Mouse (Mus musculus) heart, embryonic 14.5 days (tissue): ENCODE data around the gene Spata5. TPM values are rescaled to one million over a fixed set of nuclear protein-coding genes. Genes with fewer than 3 reads are reported as not detected.

Experiments
- ATAC-seq: fragments of 200-750 bp; cut with Nextera tagmentation; 2 replicates; pipeline ENCODE4 v1.8.0; 2017; ENCODE audit warnings: low read depth, moderate TSS enrichment; ENCODE audit not compliant: insufficient number of reproducible peaks, insufficient read depth, low FRiP score
- H3K27ac ChIP-seq, 2 experiments: fragments of 200-500 bp in 1 of 2; fragments of 300-500 bp in 1 of 2; sonication (generic) in 1 of 2; replicated peaks in 1 of 2; 2 replicates each; pipeline ENCODE4 v1.5.1; 2012 to 2014; ENCODE audit warnings: low read depth in 2 of 2, low read length in 2 of 2, control low read depth in 1 of 2, mild to moderate bottlenecking in 1 of 2, mixed read lengths in 1 of 2; ENCODE audit not compliant: control insufficient read depth in 1 of 2, insufficient read depth in 1 of 2
- H3K27me3 ChIP-seq: fragments of 300-500 bp; sonication (generic); 2 replicates; pipeline ENCODE4 v1.6.1; 2014; ENCODE audit warnings: mild to moderate bottlenecking, low read length, control low read depth; ENCODE audit not compliant: control insufficient read depth, insufficient read depth
- H3K36me3 ChIP-seq: fragments of 300-500 bp; sonication (generic); 2 replicates; pipeline ENCODE4 v1.6.1; 2014; ENCODE audit warnings: mild to moderate bottlenecking, control low read depth, low read length, mixed read lengths; ENCODE audit not compliant: control insufficient read depth, insufficient read depth
- H3K4me1 ChIP-seq, 2 experiments: fragments of 200-500 bp in 1 of 2; fragments of 300-500 bp in 1 of 2; sonication (generic) in 1 of 2; 2 replicates each; pipeline ENCODE4 v1.6.1; 2012 to 2014; ENCODE audit warnings: low read length in 2 of 2, control low read depth in 1 of 2, mixed read lengths in 1 of 2; ENCODE audit not compliant: control insufficient read depth in 2 of 2, insufficient read depth in 2 of 2
- H3K4me2 ChIP-seq: fragments of 300-500 bp; sonication (generic); 2 replicates; pipeline ENCODE4 v1.6.1; 2014; ENCODE audit warnings: mild to moderate bottlenecking, low read length
- H3K4me3 ChIP-seq, 2 experiments: fragments of 200-500 bp in 1 of 2; fragments of 300-500 bp in 1 of 2; sonication (generic) in 1 of 2; 2 replicates each; pipeline ENCODE4 v1.5.1; 2012 to 2014; ENCODE audit warnings: low read length in 2 of 2, mild to moderate bottlenecking in 2 of 2, control low read depth in 1 of 2, low read depth in 1 of 2, moderate library complexity in 1 of 2; ENCODE audit not compliant: control insufficient read depth in 1 of 2, insufficient read depth in 1 of 2
- H3K9ac ChIP-seq: fragments of 300-500 bp; sonication (generic); 2 replicates; pipeline ENCODE4 v1.6.1; 2014; ENCODE audit warnings: mild to moderate bottlenecking, low read length
- H3K9me3 ChIP-seq: fragments of 300-500 bp; sonication (generic); 2 replicates; pipeline ENCODE4 v1.6.1; 2016; ENCODE audit warnings: low read length, control low read depth; ENCODE audit not compliant: control insufficient read depth
- WGBS: fragments of 180-500 bp; shearing (Covaris S2); extraction: QIAGEN DNeasy Blood & Tissue Kit; methylation state at CpG from one replicate; pipeline ENCODE4 v1.1.7; 2014; 5-methylcytosine and 5-hydroxymethylcytosine counted together
- polyA plus RNA-seq: library from polyadenylated mRNA; unstranded; fragments of >200 nt; fragmentation: Nextera tagmentation; extraction: Ambion mirVana; gene quantifications from 2 replicates; pipeline ENCODE4 v1.2.1, GENCODE M21; 2014

Gene Spata5
- polyA plus RNA-seq, 1 experiment from 2014 or later, result 19.7 TPM

- no peaks in the 10 kb centered on the region for H3K9me3 ChIP-seq
- no peak overlapping the region for H3K4me2 ChIP-seq
- WGBS, result 87% methylated on average over 2 of the region's 2 CpGs
- no peaks in the 10 kb centered on the region for H3K4me1 ChIP-seq
- H3K9ac ChIP-seq, result no peak overlapping the region
- H3K36me3 ChIP-seq, result 0 out of 2 replicates have a peak, but pooled peaks cover 3% of the 10 kb centered on the region
- no peak overlapping the region for H3K4me3 ChIP-seq
- no peak for ATAC-seq
- no peak overlapping the region for H3K27ac ChIP-seq
- H3K27me3 ChIP-seq, result no peaks in the 10 kb centered on the region
Observed at GRCm38 (mm10) chr3:37470867-37471266, 51.2 kb downstream of the Spata5 start.

- Histone ChIP-seq H3K4me3 (no peak overlapping the region), H3K27ac (no peak overlapping the region), H3K9ac (no peak overlapping the region), H3K36me3 (0 out of 2 replicates have a peak, but pooled peaks cover 1% of the 10 kb centered on the region), H3K4me2 (no peak overlapping the region), H3K27me3 (no peaks in the 10 kb centered on the region), H3K4me1 (no peaks in the 10 kb centered on the region), H3K9me3 (no peaks in the 10 kb centered on the region)
- no peak for ATAC-seq
Observed at GRCm38 (mm10) chr3:37472461-37472860, 52.8 kb downstream of the Spata5 start.

DNA sequence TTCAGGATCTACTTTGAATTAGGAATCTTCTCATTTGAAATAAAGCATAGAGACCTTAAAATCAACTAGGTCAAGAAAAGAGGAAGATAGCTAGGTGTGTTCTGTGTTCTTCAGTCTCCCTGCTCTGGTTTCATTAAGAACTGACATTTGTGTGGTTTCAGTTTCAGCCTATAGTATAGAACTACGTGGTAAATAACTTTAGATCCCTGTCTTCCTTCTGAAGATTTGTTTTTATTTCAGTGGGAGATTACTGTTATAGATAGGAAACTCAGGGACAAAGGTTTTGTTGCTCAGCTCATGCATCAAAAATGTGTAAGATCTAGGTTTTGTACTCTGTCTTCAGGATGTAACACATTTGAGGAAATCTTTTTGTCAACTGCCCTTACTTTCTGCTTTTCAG lies 56.8 kb downstream of the Spata5 start:
- H3K27me3 ChIP-seq, result no peaks in the 10 kb centered on the region
- ATAC-seq, result no peak
- no peak overlapping the region for H3K27ac ChIP-seq
- H3K36me3 ChIP-seq, result no peaks in the 10 kb centered on the region
- H3K4me1 ChIP-seq, result no peaks in the 10 kb centered on the region
- no peak overlapping the region for H3K4me2 ChIP-seq
- H3K9ac ChIP-seq, result no peak overlapping the region
- H3K4me3 ChIP-seq, result no peak overlapping the region
- WGBS, result 69% methylated on average over 1 of the region's 1 CpGs
- H3K9me3 ChIP-seq, result no peaks in the 10 kb centered on the region

GRCm38 (mm10) chr3:37477438-37478188 lies 57.9 kb downstream of the Spata5 start:
- 91% methylated on average over 7 of the region's 7 CpGs for WGBS
- H3K27me3 ChIP-seq, result no peaks in the 10 kb centered on the region
- no peak overlapping the region for H3K27ac ChIP-seq
- no peaks in the 10 kb centered on the region for H3K9me3 ChIP-seq
- no peak overlapping the region for H3K4me2 ChIP-seq
- H3K4me1 ChIP-seq, result no peaks in the 10 kb centered on the region
- no peak overlapping the region for H3K4me3 ChIP-seq
- no peaks in the 10 kb centered on the region for H3K36me3 ChIP-seq
- ATAC-seq, result no peak
- H3K9ac ChIP-seq, result no peak overlapping the region

DNA sequence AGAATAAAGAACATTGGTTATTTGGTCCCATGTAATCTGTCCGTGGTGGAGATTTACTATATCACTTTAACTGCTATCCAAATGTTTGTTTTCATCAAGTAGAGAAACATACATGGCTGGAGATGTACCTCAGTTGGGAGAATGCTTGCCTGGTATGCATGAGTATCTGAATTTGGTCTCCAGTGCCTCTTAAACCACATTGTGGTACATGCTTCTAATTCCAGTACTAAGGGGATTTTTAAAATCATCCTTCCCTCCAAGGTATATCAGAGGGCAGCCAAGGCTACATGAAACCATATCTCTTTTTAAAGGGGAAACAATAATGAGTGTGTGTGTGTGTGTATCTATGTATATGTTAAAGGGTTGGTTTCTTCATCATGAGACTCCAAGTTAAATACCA lies 60.1 kb downstream of the Spata5 start:
- H3K27me3 ChIP-seq, result no peaks in the 10 kb centered on the region
- H3K9ac ChIP-seq, result no peak overlapping the region
- no peaks in the 10 kb centered on the region for H3K4me1 ChIP-seq
- H3K36me3 ChIP-seq, result 0 out of 2 replicates have a peak, but pooled peaks cover 5% of the 10 kb centered on the region
- H3K9me3 ChIP-seq, result no peaks in the 10 kb centered on the region
- no peak overlapping the region for H3K4me3 ChIP-seq
- ATAC-seq, result no peak
- H3K27ac ChIP-seq, result no peak overlapping the region
- 87% methylated on average over 1 of the region's 1 CpGs for whole genome bisulfite sequencing
- H3K4me2 ChIP-seq, result no peak overlapping the region

DNA sequence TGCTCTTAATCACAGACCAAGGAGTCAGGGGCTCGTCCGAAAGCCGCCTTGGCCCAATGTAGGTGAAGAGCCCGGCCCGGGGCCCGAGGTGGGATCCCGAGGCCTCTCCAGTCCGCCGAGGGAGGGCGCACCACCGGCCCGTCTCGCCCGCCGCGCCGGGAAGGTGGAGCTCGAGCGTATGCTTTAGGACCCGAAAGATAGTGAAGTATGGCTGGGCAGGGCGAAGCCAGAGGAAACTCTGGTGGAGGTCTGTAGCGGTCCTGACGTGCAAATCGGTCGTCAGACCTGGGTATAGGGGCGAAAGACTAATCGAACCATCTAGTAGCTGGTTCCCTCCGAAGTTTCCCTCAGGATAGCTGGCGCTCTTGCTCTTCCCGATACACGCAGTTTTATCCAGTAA lies 61.6 kb downstream of the Spata5 start:
- no peaks in the 10 kb centered on the region for H3K27me3 ChIP-seq
- H3K4me3 ChIP-seq, result no peak overlapping the region
- no peaks in the 10 kb centered on the region for H3K9me3 ChIP-seq
- no peak overlapping the region for H3K27ac ChIP-seq
- WGBS, result 80% methylated on average over 31 of the region's 31 CpGs
- ATAC-seq, result no peak
- H3K4me2 ChIP-seq, result no peak overlapping the region
- no peak overlapping the region for H3K9ac ChIP-seq
- no peaks in the 10 kb centered on the region for H3K4me1 ChIP-seq
- H3K36me3 ChIP-seq, result 0 out of 2 replicates have a peak, but pooled peaks cover 5% of the 10 kb centered on the region

DNA sequence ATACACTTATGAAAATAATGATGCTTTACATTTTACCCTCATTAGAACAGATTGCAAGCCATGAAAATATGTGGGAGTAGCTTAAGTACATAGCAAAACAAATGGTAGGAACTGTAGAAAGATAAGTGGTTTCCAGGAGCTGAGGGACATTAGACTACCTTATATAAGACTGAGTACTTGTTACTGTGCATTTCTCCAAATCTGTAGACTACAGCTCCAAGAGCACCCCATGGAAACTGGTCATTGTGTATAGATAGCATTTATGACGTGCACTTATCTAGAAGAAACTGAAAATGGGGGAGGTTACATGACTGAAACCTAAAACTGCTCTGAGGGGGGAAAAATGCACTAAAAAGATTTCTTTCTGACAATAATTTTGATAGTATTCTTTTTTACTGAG lies 63.0 kb downstream of the Spata5 start:
- Histone ChIP-seq H3K4me2 (no peak overlapping the region), H3K27me3 (no peaks in the 10 kb centered on the region), H3K36me3 (0 out of 2 replicates have a peak, but pooled peaks cover 5% of the 10 kb centered on the region), H3K9me3 (no peaks in the 10 kb centered on the region), H3K27ac (no peak overlapping the region), H3K9ac (no peak overlapping the region), H3K4me3 (no peak overlapping the region), H3K4me1 (no peaks in the 10 kb centered on the region)
- WGBS, result 52% methylated on average over 1 of the region's 1 CpGs
- ATAC-seq, result no peak
